Mouse (Mus musculus) cerebellum, adult 2 months (tissue): ENCODE data around the gene Kat2b.

Experiments
- CTCF ChIP-seq: fragments of 200-500 bp; IDR thresholded peaks from 2 replicates; pipeline ENCODE4 v1.5.1; 2011; ENCODE audit warnings: low read depth, mild to moderate bottlenecking, control low read depth, low read length, moderate library complexity, borderline replicate concordance; ENCODE audit not compliant: insufficient read depth
- POLR2A ChIP-seq: fragments of 200-500 bp; IDR thresholded peaks from 2 replicates; pipeline ENCODE4 v1.6.1; 2011; ENCODE audit warnings: low read length, control low read depth, borderline replicate concordance; ENCODE audit not compliant: insufficient read depth

DNA sequence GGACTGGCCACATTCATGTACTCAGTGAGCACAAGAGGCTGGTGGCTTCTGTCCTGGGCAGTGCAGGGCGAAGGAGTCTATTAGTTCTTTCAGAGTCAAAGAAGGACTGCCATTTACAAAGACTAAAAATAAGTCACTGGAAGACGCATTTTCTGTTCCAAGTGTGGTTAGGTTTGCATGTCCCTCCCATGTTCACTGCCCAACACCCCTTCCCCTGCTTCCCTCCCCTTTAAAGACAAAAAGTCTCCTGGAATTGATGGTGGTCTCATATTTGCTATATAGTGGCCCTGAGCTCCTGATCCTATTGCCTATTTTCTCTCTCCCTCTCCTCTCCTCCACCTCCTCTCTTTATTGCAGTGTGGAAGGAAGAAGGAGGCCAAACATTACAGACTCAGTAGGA, 89.3 kb downstream of the Kat2b start:
- TF ChIP-seq CTCF (no peak), POLR2A (no peak)
